12 mouse cellular contexts compared by ENCODE assay signal in the genomic region with DNA sequence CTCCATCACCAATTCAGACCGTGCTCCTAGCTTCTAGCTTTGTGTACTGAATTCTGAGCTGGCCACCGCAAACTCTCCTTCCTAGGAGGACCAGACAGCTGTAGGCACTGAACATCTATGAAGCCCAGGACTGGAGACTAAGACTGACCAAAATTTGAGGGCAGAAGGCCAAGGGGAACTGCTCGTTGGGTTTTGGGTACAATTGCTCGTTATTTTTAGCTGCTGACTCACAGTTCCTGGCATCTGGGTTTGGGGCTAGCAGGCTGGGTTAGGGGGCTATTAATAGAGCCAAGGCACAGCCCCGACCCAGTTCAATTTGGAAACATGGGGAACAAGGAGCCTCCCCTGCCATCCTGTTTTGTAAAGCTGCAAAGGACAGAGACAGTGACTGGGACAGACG. TPM values are rescaled to one million over a fixed set of nuclear protein-coding genes. Genes with fewer than 3 reads are reported as not detected.
DNase-seq lines count a peak whose midpoint lies in the region.
"Had no signal": no experiment of that assay in that cellular context is flagged by ENCODE, and none has a peak within 500 bp of the region (broad histone marks: within the 10 kb centered on the region; RNA-seq: fewer than 3 reads in every experiment).

No protein-coding gene starts in this region.

- DNase-seq in lung, postnatal 14 days: peak; percentile 12
- no peak for DNase-seq in lung, adult 18-20 months
- DNase-seq in heart, adult 11 months: peak; percentile 96
- DNase-seq in heart, postnatal 14 days: peak; percentile 14 to 37
- DNase-seq in telencephalon, adult 2 months (ENCODE audit: low read depth, low spot score): peak; percentile 38
- DNase-seq in adrenal gland, postnatal 14 days: no peak
- no peak for DNase-seq in thymus, postnatal 10 days (ENCODE audit: low spot score in 2 of 2)
- DNase-seq: adrenal gland, postnatal 36 days; cerebellum, postnatal 14 days; kidney, postnatal 25 days; thymus, postnatal 25 days had no signal

- intact Hi-C loops in heart, postnatal 14 days (cut with DNase I): no loop called here

RNA-seq across cellular contexts. Expression of gene Gdpd2, which starts 11.1 kb away (rescaled TPM):
- under 1 TPM; 0.46 to 0.81 TPM for total RNA-seq in heart, postnatal 14 days (2021)
- 1.2 and 1.6 TPM in 2 replicates for total RNA-seq in adrenal gland, postnatal 14 days (2021)
- total RNA-seq: MEL had no signal

RNA-seq across cellular contexts. Expression of gene Dlg3, which starts 26.7 kb away (rescaled TPM):
- 1 to 10 TPM; 3.1 to 4.8 TPM for total RNA-seq in heart, postnatal 14 days (2021)
- total RNA-seq in adrenal gland, postnatal 14 days (2021): 28.2 and 33.5 TPM in 2 replicates

Comparison
In these comparisons a context has a peak if more than half of its experiments do, and no peak if none do; other contexts are left out.
1. DNase-seq: peak in lung, postnatal 14 days (single experiment), heart, adult 11 months (single experiment), heart, postnatal 14 days (2 of 2) and telencephalon, adult 2 months (single experiment); none in lung, adult 18-20 months (0 of 2), adrenal gland, postnatal 14 days (single experiment) and thymus, postnatal 10 days (0 of 2).